Mouse (Mus musculus) brain, embryonic 14.5 days (tissue): Measurements from ENCODE around the gene Ap4b1. TPM values are rescaled to one million over a fixed set of nuclear protein-coding genes. Genes with fewer than 3 reads are reported as not detected.
"Not testable (repeated sequence)": the region's sequence is repeated elsewhere in the genome, so short reads cannot be mapped to it uniquely, and the experiment has no call there.

ENCODE experiments used
- DNase-seq: peaks from one replicate; pipeline ENCODE4 v3.0.0-alpha.2; 2011; ENCODE audit warnings: low read depth
- CTCF ChIP-seq: fragments of 200-500 bp; IDR thresholded peaks from 2 replicates; pipeline ENCODE4 v1.5.1; 2012; ENCODE audit warnings: inconsistent platforms, mild to moderate bottlenecking, moderate library complexity, borderline replicate concordance; ENCODE audit not compliant: insufficient read depth, insufficient read length; ENCODE audit errors: extremely low read depth
- POLR2A ChIP-seq: fragments of 200-500 bp; IDR thresholded peaks from 2 replicates; pipeline ENCODE4 v1.6.1; 2012; ENCODE audit warnings: mild to moderate bottlenecking, inconsistent platforms, borderline replicate concordance; ENCODE audit not compliant: poor library complexity, insufficient read depth, insufficient read length, severe bottlenecking; ENCODE audit errors: extremely low read depth
- polyA plus RNA-seq: library from polyadenylated mRNA; depleted of rRNA; stranded (reverse); fragments of >200 nt; gene quantifications from 2 replicates; pipeline ENCODE4 v1.2.3, GENCODE M21; 2012

The Ap4b1 gene
- polyA plus RNA-seq, 1 experiment: 20.8 TPM

GRCm38 (mm10) chr3:103809799-103810150 lies 455 bp downstream of the Ap4b1 start:
- no peak for DNase-seq

GRCm38 (mm10) chr3:103810967-103811366 lies 1.6 kb downstream of the Ap4b1 start:
- DNase-seq: no peak
- TF ChIP-seq POLR2A (no peak), CTCF (no peak)

More at GRCm38 (mm10) chr3:103809799-103810150, 455 bp downstream of the Ap4b1 start:
- TF ChIP-seq CTCF: no peak
- no peak for TF ChIP-seq POLR2A

- TF ChIP-seq POLR2A (no peak), CTCF (peak; percentile 22; the same call in 1 of the 2 replicates)
- DNase-seq: peak; percentile 6
Measured at GRCm38 (mm10) chr3:103827548-103827947, 18.2 kb downstream of the Ap4b1 start.

GRCm38 (mm10) chr3:103829036-103829435 lies 19.7 kb downstream of the Ap4b1 start:
- DNase-seq: no peak
- TF ChIP-seq POLR2A: no peak
- no peak for TF ChIP-seq CTCF

GRCm38 (mm10) chr3:103830681-103831080 lies 21.4 kb downstream of the Ap4b1 start:
- not testable (repeated sequence) for DNase-seq

GRCm38 (mm10) chr3:103831146-103831545 lies 21.8 kb downstream of the Ap4b1 start:
- TF ChIP-seq POLR2A (no peak), CTCF (no peak)
- no peak for DNase-seq

- no peak for TF ChIP-seq POLR2A
- TF ChIP-seq CTCF: no peak
- no peak for DNase-seq
Measured at GRCm38 (mm10) chr3:103832426-103832825, 23.1 kb downstream of the Ap4b1 start, which contains the start of gene Bcl2l15. Bcl2l15 (plus strand) TSS chr3:103832601.

- TF ChIP-seq POLR2A (no peak), CTCF (no peak)
- no peak for DNase-seq
Measured at GRCm38 (mm10) chr3:103834001-103834400, 24.7 kb downstream of the Ap4b1 start.

- no peak for DNase-seq
- TF ChIP-seq POLR2A (no peak), CTCF (no peak)
Measured at GRCm38 (mm10) chr3:103835272-103835950, 26.1 kb downstream of the Ap4b1 start.

- DNase-seq: peak; percentile 34
- no peak for TF ChIP-seq POLR2A
- TF ChIP-seq CTCF: no peak
Measured at GRCm38 (mm10) chr3:103835951-103836310, 26.6 kb downstream of the Ap4b1 start.

GRCm38 (mm10) chr3:103836453-103836852 lies 27.1 kb downstream of the Ap4b1 start:
- DNase-seq: no peak
- TF ChIP-seq POLR2A (no peak), CTCF (no peak)

GRCm38 (mm10) chr3:103839711-103840110 lies 30.4 kb downstream of the Ap4b1 start:
- no peak for TF ChIP-seq CTCF
- TF ChIP-seq POLR2A: no peak
- no peak for DNase-seq

GRCm38 (mm10) chr3:103840195-103840594 lies 30.9 kb downstream of the Ap4b1 start:
- DNase-seq: not testable (repeated sequence)

GRCm38 (mm10) chr3:103840946-103841345 lies 31.6 kb downstream of the Ap4b1 start:
- DNase-seq: not testable (repeated sequence)
